Mouse (Mus musculus) layer of hippocampus, adult 6 months (tissue): ENCODE results near the gene Clca2. TPM values are rescaled to one million over a fixed set of nuclear protein-coding genes. Genes with fewer than 3 reads are reported as not detected.

Source experiments
- long read RNA-seq, 2 experiments: library from polyadenylated mRNA; unstranded; transcript quantifications; one replicate each; pipeline ENCODE4 v2.0.0; 2019 to 2020
- polyA plus RNA-seq: library from polyadenylated mRNA; unstranded; fragments of <200 nt; fragmentation: Nextera tagmentation; gene quantifications from 2 replicates; pipeline ENCODE4 v1.2.3, GENCODE M21; 2021

Clca2 gene
- not detected in 2 replicates for polyA plus RNA-seq
- long read RNA-seq, experiment 1 = 0 reads
- long read RNA-seq, experiment 2 = 0 reads

DNA sequence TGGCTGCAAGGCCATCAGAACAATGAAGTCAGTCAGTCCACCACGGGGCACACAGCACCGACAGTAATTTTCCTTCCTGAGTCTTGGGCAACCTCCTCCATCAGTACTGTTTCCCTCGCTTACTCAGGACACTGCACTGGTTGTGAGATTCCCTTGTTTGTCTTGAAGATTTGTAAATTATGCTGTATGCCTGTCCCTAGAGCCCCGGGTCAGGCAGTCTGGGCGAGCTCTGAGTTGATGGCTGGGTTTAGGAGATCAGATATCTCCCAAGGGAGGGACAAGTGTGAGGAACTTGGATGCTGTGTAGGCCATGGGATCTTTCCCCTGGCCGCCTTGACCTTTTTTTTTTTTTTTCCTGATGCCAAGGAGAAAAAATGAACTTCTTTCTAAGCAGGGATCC, at the start of gene Clca2:
Gene Clca2 (minus strand): TSS at position 153 of the 400 bp plus-strand sequence.

GRCm38 (mm10) chr3:145118254-145119001, 19.2 kb upstream of the Clca2 start, which contains the start of gene Odf2l:
Gene Odf2l, plus strand, starts transcription at chr3:145118588.

GRCm38 (mm10) chr3:145032676-145033075, 66.6 kb downstream of the Clca2 start, which contains the start of gene Clca1:
Gene Clca1, minus strand, starts transcription at chr3:145032776.

Other genes starting within 250 kb of the Clca2 start
- not detected in 2 replicates for gene Clca4b, start 166.9 kb downstream of the Clca2 start, polyA plus RNA-seq
- gene Clca4a, start 124.4 kb downstream of the Clca2 start, polyA plus RNA-seq = not detected in 2 replicates
- gene Clca1, start 66.7 kb downstream of the Clca2 start, polyA plus RNA-seq = not detected in 2 replicates
- 4.1 and 4.7 TPM in 2 replicates for gene Odf2l, start 19.1 kb upstream of the Clca2 start, polyA plus RNA-seq
- gene Col24a1, start 193.0 kb upstream of the Clca2 start, polyA plus RNA-seq = not detected in 2 replicates